Mouse (Mus musculus) spleen, adult 2 months (tissue): ENCODE measurements at regions not wholly inside any gene's neighbourhood (a gene's known extent, or its start where the extent isn't known, plus 50 kb on each side); places are given as distances from the start of the nearest gene placed in this dataset.

Experiments
- CTCF ChIP-seq: fragments of 200-500 bp; IDR thresholded peaks from 2 replicates; pipeline ENCODE4 v1.5.1; 2011; ENCODE audit warnings: mild to moderate bottlenecking, inconsistent platforms; ENCODE audit not compliant: insufficient read depth, insufficient read length, insufficient replicate concordance; ENCODE audit errors: extremely low read depth
- POLR2A ChIP-seq: fragments of 200-500 bp; IDR thresholded peaks from 2 replicates; pipeline ENCODE4 v1.6.1; 2011; ENCODE audit warnings: low read depth, low read length, inconsistent platforms

DNA sequence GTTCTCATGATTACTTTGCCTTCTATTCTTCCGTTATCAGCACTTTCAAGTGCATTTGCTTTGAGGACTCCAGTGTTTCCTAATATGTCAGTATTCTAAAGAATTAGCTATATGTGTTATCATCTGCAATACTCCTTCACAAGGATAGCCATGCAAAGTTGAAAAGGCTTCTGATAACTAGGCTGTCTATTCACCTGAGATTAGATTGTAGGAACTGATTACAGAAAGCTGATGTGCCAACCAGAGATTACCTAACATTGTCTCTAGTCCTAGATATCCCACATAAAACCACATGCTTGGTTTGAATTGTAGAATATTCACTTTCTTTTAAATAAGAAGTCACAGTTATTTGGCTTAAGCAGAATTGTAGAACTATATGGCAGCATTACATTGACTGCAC, 800.1 kb upstream of the Cntn5 start:
- TF ChIP-seq CTCF (no peak), POLR2A (no peak)
